In the genomic region with DNA sequence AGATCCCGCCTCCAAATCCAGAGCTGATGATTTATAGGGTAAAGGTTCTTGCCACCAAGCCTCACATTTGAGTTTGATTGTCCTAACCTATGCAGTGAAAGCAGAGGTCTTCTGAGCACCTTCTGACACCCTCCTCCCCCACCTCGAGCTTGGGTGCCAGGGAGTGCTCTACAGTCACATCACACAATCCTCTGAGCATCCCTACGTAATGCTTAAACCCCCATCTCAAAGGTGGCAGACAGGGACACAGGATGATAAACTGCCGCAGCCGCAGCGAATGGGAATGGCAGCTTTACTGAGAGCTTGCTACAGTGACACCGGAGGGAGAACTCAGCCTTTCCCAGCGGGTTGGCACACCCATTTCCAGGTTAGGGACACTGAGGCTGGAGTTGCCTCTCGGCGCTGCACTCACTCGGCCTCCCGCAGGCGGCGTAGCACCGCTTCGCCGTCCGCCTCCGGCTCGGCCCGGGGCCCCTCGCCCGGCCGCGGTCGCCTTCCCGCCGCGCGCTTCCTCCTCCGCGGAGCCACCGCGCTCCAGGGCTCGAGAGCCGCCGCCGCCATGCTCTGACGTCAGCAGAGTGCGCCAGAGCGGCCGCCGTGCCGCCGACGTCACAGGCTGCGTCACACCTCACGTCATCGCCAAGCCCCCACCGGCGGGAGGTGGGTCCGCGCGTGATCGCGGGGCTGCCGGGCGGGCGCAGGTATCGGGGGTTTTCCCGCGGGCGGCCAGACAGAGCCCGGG, we compare ENCODE assay signal across 8 mouse cellular contexts. TPM values are rescaled to one million over a fixed set of nuclear protein-coding genes. Genes with fewer than 3 reads are reported as not detected.
DNase-seq lines count a peak whose midpoint lies in the region; ATAC-seq and TF ChIP-seq lines count a peak whose summit lies in the region.

A gene (minus strand): TSS at position 578 of the 742 bp plus-strand sequence.
A gene (plus strand): TSS at position 621 of the 742 bp plus-strand sequence.

- TF ChIP-seq CTCF in cortical plate, adult 2 months (IDR thresholded peaks at IDR 0.05; ENCODE audit: extremely low read depth, insufficient read depth, low read length) = no peak

- peak within 1 kb of the TSS; percentile 76 for H3K4me3 ChIP-seq in cortical plate, adult 2 months (ENCODE audit: insufficient read depth, low read length)
- peak within 1 kb of the TSS; percentile 96 for H3K4me3 ChIP-seq in megakaryocyte, embryonic 14.5 days (replicated peaks)

- no peaks in the 10 kb centered on the region for H3K27me3 ChIP-seq in megakaryocyte, embryonic 14.5 days (replicated peaks)

- peak; percentile 57; the same call in 1 of the 2 replicates for TF ChIP-seq POLR2A in cortical plate, adult 2 months (IDR thresholded peaks at IDR 0.05; ENCODE audit: extremely low read depth, insufficient read depth, low read length)

- H3K9me3 ChIP-seq in megakaryocyte, embryonic 14.5 days = no peaks in the 10 kb centered on the region

- H3K36me3 ChIP-seq in megakaryocyte, embryonic 14.5 days (replicated peaks; ENCODE audit: low read length) = peaks cover 74% of the 10 kb centered on the region

- peaks cover 7% of the 10 kb centered on the region for H3K4me1 ChIP-seq in cortical plate, adult 2 months (ENCODE audit: control insufficient read depth, insufficient read depth, low read length)
- H3K4me1 ChIP-seq in megakaryocyte, embryonic 14.5 days = peaks cover 76% of the 10 kb centered on the region

- DNase-seq in gastrocnemius, postnatal 10 days = peak; percentile 87
- peak; percentile 94 for DNase-seq in induced T-regulatory cell, adult 2 months (ENCODE audit: low read depth)
- peak; percentile 80 to 89 for DNase-seq in left cerebral cortex, adult 8-10 months (ENCODE audit: low spot score in 2 of 2)
- DNase-seq in right cerebral cortex, adult 2 months (ENCODE audit: low spot score in 2 of 2) = peak; percentile 87 to 88
- DNase-seq in urinary bladder, postnatal 14 days (ENCODE audit: low spot score) = peak; percentile 82

- ATAC-seq in activated CD4-positive, CD25-positive, alpha-beta regulatory T cell, adult 4 months = peak; percentile 77

- H3K27ac ChIP-seq in cortical plate, adult 2 months (ENCODE audit: insufficient read depth, low read length) = no peak within 1 kb of the TSS

RNA-seq across cellular contexts. Expression of the first gene that starts in this region (rescaled TPM):
- polyA plus RNA-seq in activated CD4-positive, CD25-positive, alpha-beta regulatory T cell, adult 4 months (2017; shearing (Covaris generic)) = 1 to 10 TPM; 1.5 to 2.7 TPM
- 61.9 and 64.7 TPM in 2 replicates for polyA plus RNA-seq in cortical plate, adult 2 months (2012; rRNA removed)
- total RNA-seq in gastrocnemius, postnatal 10 days (2021) = 1 to 10 TPM; 4.7 to 5.0 TPM
- total RNA-seq in left cerebral cortex, adult 8-10 months (2022) = 10 to 100 TPM; 25.8 to 27.9 (median 26.8) TPM
- polyA plus RNA-seq in megakaryocyte, embryonic 14.5 days (2012; ENCODE audit: insufficient read depth, low replicate concordance) = 23.5 and 26.3 TPM in 2 replicates

RNA-seq across cellular contexts. Expression of the second gene that starts in this region (rescaled TPM):
- 10 to 100 TPM; 15.2 to 18.3 TPM for polyA plus RNA-seq in activated CD4-positive, CD25-positive, alpha-beta regulatory T cell, adult 4 months (2017; shearing (Covaris generic))
- polyA plus RNA-seq in cortical plate, adult 2 months (2012; rRNA removed) = 47.2 and 53.5 TPM in 2 replicates
- 1 to 10 TPM; 6.5 to 6.8 TPM for total RNA-seq in gastrocnemius, postnatal 10 days (2021)
- 10 to 100 TPM; 23.0 to 32.2 (median 27.6) TPM for total RNA-seq in left cerebral cortex, adult 8-10 months (2022)
- polyA plus RNA-seq in megakaryocyte, embryonic 14.5 days (2012; ENCODE audit: insufficient read depth, low replicate concordance) = 214 and 827 TPM in 2 replicates

Comparison
In these comparisons a context has a peak if more than half of its experiments do, and no peak if none do; other contexts are left out.
1. RNA of the first gene that starts in this region (total RNA-seq): 25.8 to 27.9 TPM in left cerebral cortex, adult 8-10 months; 4.7 to 5.0 TPM in gastrocnemius, postnatal 10 days; every median in the first group is over 4 times any median in the second.
2. Peak in every context shown above with its lines, with median percentiles within 50 percentile points of each other: DNase-seq.